Mouse (Mus musculus): ENCODE results near the gene Mfng.
A peak's percentile ranks its signal among the peaks of the same experiment; 100 is the strongest.

Gene Mfng

DNA sequence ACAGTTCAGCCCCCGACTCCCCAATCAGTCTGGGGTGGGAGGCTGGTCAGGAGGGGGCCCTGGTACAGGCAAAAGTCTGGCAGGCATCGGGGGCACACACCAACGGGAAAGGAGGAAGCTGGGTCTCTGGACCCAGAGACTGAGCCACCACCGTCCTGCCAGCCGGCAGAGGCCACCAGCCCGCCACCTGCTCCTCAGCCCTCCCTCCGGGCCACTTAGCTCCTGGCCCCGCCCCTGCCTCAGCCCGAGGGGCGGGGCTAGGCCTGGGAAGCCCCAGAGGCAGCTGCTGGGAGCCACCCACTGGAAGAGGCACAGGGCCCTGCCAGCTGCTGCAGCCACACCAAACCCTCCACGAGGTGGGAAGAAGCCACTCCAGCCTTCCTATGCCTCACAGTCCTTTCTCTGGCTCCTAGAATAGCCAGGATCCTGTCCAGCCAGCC lies at the start of gene Mfng:
Gene Mfng (minus strand): TSS at position 186 of the 440 bp plus-strand sequence.
- peak; percentile 86 for DNase-seq (ENCODE audit: low read depth, low spot score)

GRCm38 (mm10) chr15:78816074-78816391 lies 42.8 kb upstream of the Mfng start:
- DNase-seq (ENCODE audit: low read depth, low spot score): no peak

GRCm38 (mm10) chr15:78815314-78816073 lies 42.2 kb upstream of the Mfng start:
- DNase-seq (ENCODE audit: low read depth, low spot score): no peak

DNA sequence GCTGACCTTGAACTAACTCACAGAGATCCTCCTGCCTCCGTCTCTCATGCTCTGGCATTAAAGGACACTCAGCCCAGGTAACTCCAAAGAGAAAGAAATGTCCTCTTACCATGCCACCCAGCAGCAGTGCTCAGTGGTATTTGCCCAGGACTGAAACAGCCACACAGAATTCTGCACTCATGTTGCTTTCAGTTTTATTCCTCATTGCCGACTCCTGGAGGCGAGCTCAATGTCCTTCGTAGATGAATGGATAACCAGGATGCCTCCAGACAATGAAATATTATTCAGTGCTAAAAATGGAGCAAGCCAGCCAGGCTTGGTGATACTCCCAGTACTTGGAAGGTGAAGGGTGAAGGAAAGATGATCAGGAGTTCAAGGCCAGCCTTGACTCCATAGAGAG lies 40.3 kb upstream of the Mfng start:
- no peak for DNase-seq (ENCODE audit: low read depth, low spot score)

GRCm38 (mm10) chr15:78810146-78810545 lies 36.9 kb upstream of the Mfng start:
- no peak for DNase-seq (ENCODE audit: low read depth, low spot score)

GRCm38 (mm10) chr15:78809739-78810138 lies 36.5 kb upstream of the Mfng start:
- DNase-seq (ENCODE audit: low read depth, low spot score): no peak

DNA sequence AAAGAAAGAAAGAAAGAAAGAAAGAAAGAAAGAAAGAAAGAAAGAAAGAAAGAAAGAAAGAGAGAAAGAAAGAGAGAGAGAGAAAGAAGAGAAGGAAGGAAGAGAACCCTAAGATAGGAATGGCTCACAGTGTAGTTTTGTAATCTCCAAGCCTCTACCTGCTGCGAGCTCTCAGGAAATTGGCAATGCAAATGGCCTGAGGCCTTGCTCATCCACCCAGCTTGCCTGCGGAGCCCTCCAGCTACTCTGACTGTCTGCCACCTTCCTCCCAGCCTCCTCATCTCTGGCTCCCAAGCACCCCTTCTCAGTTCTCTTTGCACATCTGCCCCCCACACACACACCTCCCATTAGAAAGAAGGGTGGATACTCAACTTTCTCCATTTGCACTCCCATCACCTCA lies 35.7 kb upstream of the Mfng start:
- DNase-seq (ENCODE audit: low read depth, low spot score): no peak

- DNase-seq (ENCODE audit: low read depth, low spot score): no peak
Observed at GRCm38 (mm10) chr15:78807141-78807540, 33.9 kb upstream of the Mfng start.

DNA sequence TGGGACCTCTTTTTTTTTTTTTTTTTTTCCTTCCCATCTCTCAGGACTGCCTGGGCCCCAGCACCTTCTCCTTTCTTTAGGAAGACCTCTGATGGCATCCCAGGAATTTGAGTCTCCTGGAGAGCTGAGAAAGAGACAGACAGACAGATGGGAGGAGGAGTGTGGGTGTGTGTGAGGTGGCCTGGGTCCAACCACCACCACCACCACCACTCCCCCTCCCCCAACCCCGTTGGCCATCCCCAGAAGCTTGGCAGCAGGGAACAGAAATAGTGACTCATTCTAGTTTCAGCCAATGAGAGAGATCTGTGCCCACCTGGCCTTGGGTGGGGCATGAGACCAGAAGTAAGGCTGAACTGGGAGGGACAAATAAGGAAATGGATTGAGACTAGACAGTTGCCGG lies 33.3 kb upstream of the Mfng start:
- DNase-seq (ENCODE audit: low read depth, low spot score): no peak

DNA sequence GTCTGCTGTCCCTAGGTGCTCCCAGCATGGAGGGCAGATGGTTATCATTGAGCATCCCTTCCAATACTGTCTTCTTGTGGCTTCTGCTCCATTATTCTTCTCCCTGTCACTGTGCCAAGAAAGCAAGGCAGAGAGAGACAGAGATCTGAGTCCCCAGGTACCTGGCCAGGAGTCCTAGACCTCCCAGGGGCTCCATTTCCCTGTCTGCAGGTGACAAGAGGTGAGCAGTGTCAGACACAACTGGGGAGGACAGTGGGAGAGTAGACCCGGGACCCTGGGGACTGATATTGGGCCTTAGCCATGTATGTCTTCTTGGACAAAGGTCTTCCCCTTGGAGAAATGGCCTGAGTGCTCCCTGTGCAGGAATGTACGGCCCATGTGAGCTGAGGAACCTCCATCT lies 32.1 kb upstream of the Mfng start:
- no peak for DNase-seq (ENCODE audit: low read depth, low spot score)

DNA sequence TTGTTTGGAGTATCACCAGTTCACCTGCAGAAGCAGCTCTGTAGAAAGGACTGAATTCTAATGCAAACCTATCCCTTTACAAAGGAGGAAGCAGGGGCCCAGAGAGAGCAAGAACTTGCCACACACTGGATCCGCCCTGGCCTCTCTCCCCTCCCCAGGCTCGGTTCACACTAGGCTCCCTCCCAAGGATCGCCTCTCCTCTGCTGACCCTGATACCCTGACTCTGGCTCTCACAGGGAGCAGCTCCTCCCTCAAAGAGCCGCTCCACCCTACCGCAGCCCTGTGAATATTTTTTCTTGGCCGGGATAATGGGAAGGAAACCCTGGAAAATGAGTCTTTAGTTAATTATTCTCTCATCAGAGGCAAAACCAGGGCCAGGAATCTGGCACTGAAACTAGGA lies 31.1 kb upstream of the Mfng start:
- DNase-seq (ENCODE audit: low read depth, low spot score): no peak

GRCm38 (mm10) chr15:78803499-78803900 lies 30.2 kb upstream of the Mfng start:
- no peak for DNase-seq (ENCODE audit: low read depth, low spot score)

DNA sequence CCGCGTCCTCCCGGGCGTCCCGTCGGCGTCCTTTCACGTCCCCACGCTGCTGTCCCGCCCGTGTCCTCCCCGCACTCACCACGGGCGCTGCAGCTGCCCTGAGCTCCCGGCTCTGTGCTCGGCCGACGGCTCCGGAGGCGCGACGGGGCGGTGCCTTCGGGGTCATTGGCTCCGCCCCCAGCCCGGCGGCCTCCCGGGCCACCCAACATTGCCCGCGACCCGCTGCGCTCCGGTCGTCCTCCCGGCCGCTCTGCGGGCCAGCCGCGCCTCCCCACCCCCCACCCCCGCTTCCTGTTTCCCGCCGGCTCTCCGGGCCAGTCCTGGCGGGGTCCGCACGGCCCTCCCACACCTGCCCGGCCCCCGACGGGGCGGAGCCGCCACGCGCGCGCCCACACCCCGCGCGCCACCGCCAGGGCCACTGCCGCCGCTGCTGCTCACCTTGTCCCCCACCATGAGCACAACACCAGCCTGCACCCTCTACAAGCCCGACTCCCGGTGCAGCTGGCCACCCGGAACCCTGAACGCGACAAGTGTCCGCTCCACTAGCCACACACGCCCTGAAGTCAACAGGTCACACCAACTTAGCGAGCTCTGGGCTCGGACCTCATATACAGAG lies 29.6 kb upstream of the Mfng start, which contains the start of gene Card10:
Gene Card10 (minus strand): TSS at position 267 of the 616 bp plus-strand sequence.
- peak; percentile 36 for DNase-seq (ENCODE audit: low read depth, low spot score)

DNA sequence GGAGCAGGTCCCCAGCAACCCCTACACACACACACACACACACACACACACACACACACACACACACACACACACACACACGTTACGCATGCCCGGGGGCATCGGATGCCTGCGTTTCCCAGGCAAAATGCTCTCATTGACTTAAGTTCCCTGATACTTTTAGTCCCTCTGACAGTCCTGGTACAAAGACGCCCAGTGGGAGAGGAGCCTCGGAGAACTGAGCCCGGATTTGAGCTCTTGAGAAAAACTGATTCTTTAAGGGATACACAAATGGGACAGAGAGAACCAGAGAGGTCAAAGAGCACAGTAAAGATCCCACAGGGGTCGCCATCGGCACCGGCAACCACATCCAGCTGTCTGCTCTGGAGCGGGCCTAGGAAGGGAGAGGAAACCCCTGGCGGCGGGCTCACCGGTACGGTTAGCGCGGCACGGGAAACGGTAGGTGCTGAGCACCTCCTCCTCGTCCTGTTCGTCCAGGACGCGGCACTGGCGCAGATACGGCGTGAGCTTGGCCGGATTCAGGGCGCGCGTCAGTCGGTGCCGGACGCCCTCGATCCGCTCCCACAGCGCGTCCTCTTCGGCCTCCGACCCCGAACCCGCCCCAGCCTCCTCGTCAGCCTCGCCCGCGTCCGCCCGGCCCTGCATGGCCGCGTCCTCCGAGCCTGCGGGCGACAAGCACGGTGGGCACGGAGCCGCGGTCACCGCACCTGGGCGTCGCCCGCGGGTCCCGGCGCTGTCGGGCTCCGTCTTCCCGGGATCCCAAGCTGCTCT lies 28.9 kb upstream of the Mfng start:
- no peak for DNase-seq (ENCODE audit: low read depth, low spot score)

GRCm38 (mm10) chr15:78801571-78801970 lies 28.3 kb upstream of the Mfng start:
- DNase-seq (ENCODE audit: low read depth, low spot score): no peak

DNA sequence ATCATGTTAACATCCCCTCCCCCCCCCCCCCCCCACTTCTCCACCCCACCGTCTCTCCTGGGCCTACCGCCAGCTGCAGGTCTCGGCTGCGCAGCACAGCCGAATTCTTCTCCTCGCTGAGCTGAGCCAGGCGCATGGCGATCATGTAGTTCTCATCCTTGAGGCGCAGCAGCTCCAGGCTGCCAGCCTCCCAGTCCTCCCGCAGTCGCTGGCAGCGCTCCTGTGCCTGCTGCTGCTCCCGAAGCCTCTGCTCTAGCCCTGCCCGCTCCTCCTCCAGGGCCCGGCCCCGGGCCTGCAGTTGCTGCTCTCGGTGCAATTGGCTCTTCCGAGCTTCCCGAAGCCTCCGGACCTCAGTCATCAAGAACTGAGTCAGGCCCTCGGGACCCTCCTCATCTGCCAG lies 25.8 kb upstream of the Mfng start:
- no peak for DNase-seq (ENCODE audit: low read depth, low spot score)

- DNase-seq (ENCODE audit: low read depth, low spot score): no peak
Observed at GRCm38 (mm10) chr15:78797060-78797329, 23.7 kb upstream of the Mfng start.

- DNase-seq (ENCODE audit: low read depth, low spot score): peak; percentile 58
Observed at GRCm38 (mm10) chr15:78796196-78797059, 23.2 kb upstream of the Mfng start.

GRCm38 (mm10) chr15:78790990-78791389 lies 17.7 kb upstream of the Mfng start:
- DNase-seq (ENCODE audit: low read depth, low spot score): no peak

GRCm38 (mm10) chr15:78790451-78790850 lies 17.2 kb upstream of the Mfng start:
- DNase-seq (ENCODE audit: low read depth, low spot score): no peak

GRCm38 (mm10) chr15:78789721-78790323 lies 16.5 kb upstream of the Mfng start:
- DNase-seq (ENCODE audit: low read depth, low spot score): no peak

GRCm38 (mm10) chr15:78788042-78788441 lies 14.8 kb upstream of the Mfng start:
- no peak for DNase-seq (ENCODE audit: low read depth, low spot score)

All from mesoderm, embryonic 11.5 days (tissue).